Mouse (Mus musculus) heart, adult 18-20 months (tissue): ENCODE results near the gene Rec114. TPM values are rescaled to one million over a fixed set of nuclear protein-coding genes. Genes with fewer than 3 reads are reported as not detected.
A peak's percentile ranks its signal among the peaks of the same experiment; 100 is the strongest.

ENCODE experiments used
- DNase-seq, 2 experiments: peaks; one replicate each; pipeline ENCODE4 v3.0.0; 2021 to 2022; ENCODE audit warnings: mixed read lengths in 1 of 2
- long read RNA-seq, 2 experiments: library from polyadenylated mRNA; stranded (forward); transcript quantifications; one replicate each; pipeline ENCODE4 v2.0.0; 2021
- total RNA-seq, 2 experiments: library from RNA; stranded (reverse); gene quantifications; 2 replicates each; pipeline ENCODE4 v1.2.3; 2021

The Rec114 gene
- total RNA-seq, result 1 to 10 TPM; 2.3 to 2.7 TPM
- long read RNA-seq, experiment 1, partial matches to known transcripts, result 1 of 1 reads
- long read RNA-seq, experiment 1, other reads (novel, unspliced or antisense), result 0 of 1 reads
- long read RNA-seq, experiment 2, partial matches to known transcripts, result 2 of 3 reads
- long read RNA-seq, experiment 2, other reads (novel, unspliced or antisense), result 0 of 3 reads

GRCm38 (mm10) chr9:58743702-58744248, at the start of gene Rec114:
Gene Rec114, minus strand, starts transcription at chr9:58743964.
- no peak for DNase-seq

DNA sequence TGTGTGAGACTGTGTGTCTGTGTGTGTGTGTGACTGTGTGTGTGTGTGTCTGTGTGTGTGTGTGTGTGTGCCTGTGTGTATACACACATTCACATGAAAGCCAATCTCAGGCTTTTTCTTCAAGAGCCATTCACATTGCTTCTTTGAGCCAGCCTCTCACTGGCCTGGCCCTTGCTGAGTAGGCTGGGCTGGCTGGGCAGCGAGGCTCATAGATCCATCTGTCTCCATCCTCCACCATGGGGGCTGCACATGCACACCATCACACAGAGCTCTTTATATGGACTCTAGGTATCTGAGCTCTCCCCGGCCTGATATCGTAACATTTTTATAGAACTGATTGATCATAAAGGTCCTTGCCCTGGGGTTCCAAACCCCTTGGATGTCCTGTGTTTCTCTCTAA, 45.7 kb upstream of the Rec114 start:
- DNase-seq, result no peak

DNA sequence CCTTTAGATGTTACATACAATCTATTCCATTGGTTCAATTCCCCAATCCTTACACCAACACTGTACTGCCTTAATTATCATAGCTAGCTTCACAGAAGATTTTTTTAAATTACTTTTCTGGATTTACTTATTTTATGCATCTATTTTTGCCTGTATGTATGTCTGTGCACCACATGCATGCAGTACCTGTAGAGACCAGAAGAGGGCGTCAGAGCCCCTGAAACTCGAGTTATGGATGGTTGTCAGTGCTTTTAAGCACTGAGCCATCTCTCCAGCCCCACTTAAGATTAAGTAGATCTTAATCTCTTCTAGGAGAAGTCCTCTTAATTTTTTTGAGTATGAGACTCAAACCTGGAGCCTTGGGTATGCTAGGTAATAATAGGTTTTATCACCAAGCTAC, 31.6 kb upstream of the Rec114 start:
- DNase-seq, result peak in 1 of 2 experiments; percentile 10

GRCm38 (mm10) chr9:58774761-58775160, 31.0 kb upstream of the Rec114 start:
- DNase-seq, result no peak

GRCm38 (mm10) chr9:58769943-58770342, 26.2 kb upstream of the Rec114 start:
- DNase-seq, result no peak

- DNase-seq, result no peak
Measured at GRCm38 (mm10) chr9:58766959-58767955, 23.5 kb upstream of the Rec114 start.

GRCm38 (mm10) chr9:58764354-58764753, 20.6 kb upstream of the Rec114 start:
- DNase-seq, result no peak

- DNase-seq, result no peak
Measured at GRCm38 (mm10) chr9:58763114-58763513, 19.4 kb upstream of the Rec114 start.

DNA sequence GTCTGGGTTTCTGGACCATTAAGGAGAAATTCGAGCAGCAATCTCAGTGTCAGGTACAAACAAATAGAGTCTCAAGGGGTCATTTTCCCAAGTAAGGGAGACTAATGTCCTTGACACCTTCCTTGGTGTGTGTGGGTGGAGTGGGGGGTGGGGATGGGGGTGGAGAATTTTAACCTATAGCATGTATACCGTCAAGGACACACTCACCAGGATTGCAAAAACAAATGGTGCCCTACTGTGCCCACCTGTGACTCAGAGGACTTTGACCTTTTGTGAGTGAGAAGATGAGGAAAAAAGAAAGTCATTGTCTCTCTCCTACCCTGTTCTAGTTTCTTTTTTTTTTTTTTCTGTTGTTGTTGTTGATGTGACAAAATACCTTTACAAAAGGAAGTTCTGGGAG, 18.3 kb upstream of the Rec114 start:
- DNase-seq, result no peak

DNA sequence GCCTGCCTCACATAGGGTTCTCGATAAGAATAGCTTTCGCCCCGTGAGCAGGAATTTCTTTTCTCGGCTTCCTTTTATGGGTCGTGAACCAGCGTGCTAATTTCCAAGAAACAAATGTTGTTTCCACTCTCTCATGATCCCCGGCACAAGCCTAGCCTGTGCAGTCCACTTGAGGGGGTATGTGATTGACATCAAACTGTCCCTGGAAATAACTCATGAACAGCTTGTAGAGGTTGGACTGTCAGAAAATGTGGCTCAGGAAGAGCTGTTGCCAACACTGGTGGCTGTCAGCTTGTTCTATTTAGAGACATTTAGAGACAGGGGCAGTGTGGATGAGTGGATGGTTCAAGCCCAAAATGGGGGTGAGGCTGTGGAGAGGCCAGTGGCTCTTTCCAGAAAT, 15.0 kb upstream of the Rec114 start:
- DNase-seq, result peak in 1 of 2 experiments; percentile 2

GRCm38 (mm10) chr9:58756371-58757132, 12.8 kb upstream of the Rec114 start:
- no peak for DNase-seq

DNA sequence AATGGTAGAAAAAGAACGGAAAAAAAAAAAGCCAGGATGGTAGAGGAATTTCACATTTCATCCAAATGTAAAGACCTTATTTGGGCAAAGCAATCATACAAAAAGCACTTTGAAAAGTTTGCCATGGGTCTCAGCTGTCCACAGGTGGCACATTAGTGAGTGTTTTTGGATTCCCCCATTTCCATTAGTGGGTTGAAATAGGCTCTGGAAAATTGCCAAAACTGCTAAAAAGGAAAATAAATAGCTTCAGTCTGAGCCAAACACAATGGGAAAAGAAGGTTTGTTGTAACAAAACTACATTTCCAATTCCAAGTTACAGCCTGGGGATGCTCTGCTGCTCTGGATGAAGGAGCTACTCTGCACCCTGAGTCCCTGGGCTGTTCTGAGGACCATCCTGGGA, 9.8 kb upstream of the Rec114 start:
- no peak for DNase-seq

DNA sequence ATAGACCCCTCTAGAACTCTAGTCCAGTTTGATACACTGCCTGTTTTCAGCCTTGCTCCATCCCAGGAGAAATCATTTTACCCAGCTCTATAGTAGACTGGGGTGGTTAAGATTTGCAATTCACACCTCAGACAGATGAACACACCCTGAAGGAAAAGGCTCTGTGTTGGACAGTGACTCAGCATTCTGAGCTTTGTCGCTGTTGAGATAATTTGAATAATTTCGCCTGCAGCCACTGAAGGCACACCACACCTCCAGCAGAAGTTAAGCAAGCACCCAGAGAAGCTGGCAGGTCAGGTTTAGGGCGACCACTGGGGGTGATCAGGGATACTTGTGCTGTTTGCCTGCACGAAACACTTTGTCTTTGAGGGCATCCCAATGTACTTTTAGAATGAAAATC, 4.4 kb upstream of the Rec114 start:
- DNase-seq, result no peak

DNA sequence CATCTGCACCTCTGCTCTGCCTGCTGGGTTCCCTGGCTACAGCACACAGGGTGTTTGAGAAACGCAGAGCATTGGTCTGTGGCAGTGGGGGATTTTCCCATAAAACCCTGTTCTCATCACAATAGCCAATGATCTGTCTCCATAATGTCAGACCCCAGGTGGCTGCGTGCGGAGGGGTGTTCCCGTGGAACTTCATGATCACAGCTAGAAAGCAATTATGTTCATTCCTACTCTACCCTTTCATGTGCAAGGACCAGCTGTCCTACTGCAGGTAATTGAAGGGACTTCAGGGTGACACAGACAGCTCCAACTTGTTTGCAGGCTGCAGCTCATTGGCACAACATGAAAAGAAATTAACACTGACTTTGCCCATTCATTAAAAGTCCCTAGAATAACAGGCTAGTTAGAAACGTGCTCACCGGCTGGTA, 3.6 kb upstream of the Rec114 start:
- no peak for DNase-seq

- DNase-seq, result no peak
Measured at GRCm38 (mm10) chr9:58742692-58743091, 1.1 kb downstream of the Rec114 start.

DNA sequence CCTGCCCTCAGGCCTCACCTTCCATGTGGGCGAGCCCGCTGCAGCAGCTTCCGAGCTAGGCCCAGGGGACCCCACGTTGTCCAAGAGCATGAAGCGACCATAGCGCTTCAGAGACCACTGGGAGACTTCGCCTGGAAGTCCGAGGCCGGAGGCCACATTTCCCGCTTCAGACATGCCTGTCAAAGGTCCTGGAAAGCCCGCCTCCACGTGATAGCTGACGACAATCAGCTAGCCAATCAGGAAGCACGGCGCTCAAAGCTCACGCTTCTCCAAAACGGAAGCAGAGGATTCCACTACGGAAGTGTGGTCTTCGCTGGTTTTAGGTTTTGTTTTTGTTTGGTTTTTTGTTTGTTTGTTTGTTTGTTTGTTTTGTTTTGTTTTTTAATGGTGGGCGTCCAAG, 2.4 kb downstream of the Rec114 start:
- no peak for DNase-seq

DNA sequence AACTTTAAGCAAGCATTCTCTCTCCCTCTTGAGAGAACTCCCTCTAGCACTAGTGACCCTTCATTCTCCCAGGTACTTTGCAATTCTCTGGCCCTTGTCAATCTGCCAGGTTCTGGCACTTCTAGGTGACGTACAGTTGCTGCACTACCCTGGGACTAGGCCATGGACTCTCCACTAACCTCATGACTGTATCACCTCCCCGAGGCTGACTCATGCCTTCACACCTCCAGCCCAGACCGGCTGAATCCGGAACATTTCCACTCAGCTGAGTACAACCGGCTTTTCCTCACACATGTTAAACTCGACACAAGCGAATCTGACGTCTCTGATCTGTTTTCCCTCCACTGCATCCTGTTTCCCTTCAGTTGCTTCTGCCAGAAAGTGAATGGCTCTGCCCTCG, 4.0 kb downstream of the Rec114 start:
- no peak for DNase-seq

DNA sequence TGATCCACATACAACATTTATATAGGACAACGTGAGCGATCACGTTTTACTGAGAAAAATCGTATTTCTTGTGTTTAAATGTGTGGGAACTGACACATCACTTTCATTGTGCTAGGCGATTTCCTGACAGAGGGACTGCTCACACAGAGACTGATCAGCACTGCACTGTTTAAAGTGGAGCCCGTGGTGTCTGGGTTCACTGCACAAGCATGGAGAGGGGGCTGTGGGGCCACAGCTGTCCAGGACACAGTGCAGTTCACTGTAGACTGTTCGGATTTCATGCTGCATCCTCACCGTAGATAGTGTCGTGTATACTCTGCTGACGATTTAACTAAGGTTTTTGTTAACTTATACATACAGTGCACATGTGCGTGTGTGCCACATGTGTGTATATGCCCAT, 20.6 kb downstream of the Rec114 start:
- no peak for DNase-seq

- DNase-seq, result no peak
Measured at GRCm38 (mm10) chr9:58722151-58722550, 21.6 kb downstream of the Rec114 start.

DNA sequence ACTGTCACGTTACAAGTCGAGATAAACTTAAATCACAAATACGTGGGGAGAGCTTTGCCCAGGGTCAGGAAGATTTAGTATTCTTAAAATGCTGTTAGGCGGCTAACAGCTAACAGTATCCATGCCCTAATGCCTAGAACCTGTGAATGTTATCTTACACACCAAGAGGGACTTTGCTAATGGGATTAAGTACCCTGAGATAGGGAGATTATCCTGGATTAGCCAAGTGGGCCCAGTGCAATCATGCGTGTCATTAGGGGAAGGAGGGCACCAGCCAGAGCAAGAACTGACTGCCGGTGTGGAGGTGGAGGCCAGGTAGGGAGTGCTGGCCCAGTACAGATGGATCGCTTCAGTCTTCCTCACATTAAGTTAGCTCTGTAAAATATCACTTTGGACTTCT, 22.7 kb downstream of the Rec114 start:
- no peak for DNase-seq

- no peak for DNase-seq
Measured at GRCm38 (mm10) chr9:58720167-58720566, 23.6 kb downstream of the Rec114 start.

DNA sequence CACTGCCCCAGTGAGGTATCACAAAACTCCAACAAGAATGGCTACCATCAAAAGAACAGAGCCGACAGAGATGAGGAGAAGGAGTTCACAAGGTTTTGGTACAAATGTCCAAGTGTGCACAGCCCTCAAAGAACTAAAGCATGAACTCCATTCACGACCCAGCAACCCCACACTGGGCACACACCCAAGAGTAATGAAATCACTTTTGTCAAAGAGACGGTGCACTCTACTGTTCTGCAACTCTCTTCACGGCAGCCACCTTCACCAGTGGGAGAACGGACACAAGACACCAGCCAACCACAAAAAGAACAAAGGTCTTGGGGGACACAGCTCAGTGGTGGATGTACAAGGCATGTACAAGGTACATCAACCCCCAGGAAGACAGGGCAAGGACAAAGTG, 24.3 kb downstream of the Rec114 start:
- DNase-seq, result no peak

GRCm38 (mm10) chr9:58718964-58719363, 24.8 kb downstream of the Rec114 start:
- DNase-seq, result no peak
